Mouse (Mus musculus): ENCODE results near the gene Faf1. TPM values are rescaled to one million over a fixed set of nuclear protein-coding genes. Genes with fewer than 3 reads are reported as not detected.

Faf1 gene
- polyA plus RNA-seq, 1 experiment from 2014 or later = 17.9 TPM

DNA sequence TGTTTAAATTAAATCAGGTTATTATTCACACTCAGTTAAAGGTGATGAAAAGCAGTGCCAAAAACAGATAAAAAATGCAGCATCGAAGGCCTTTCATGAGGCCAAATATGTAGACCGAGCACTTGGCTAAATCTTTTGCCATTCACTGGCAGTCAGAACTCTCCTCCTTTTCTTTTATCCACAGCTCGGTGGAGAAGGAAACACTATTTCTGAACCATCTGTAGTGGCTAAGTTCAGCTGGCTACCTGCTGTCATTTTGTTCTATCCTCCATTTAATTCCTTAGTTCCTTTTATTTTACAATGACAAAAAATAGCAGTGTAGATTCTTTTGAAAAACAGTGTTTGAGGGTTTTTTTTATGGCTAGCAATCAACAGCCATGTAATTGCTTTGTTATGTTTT is 186.6 kb downstream of the Faf1 start:
- Histone ChIP-seq H3K9ac (replicated peaks; ENCODE audit: low read depth) (no peak overlapping the region), H3K27me3 (replicated peaks; ENCODE audit: insufficient read depth, low read length) (no peaks in the 10 kb centered on the region), H3K27ac (ENCODE audit: low read length) (no peak overlapping the region), H3K4me1 (ENCODE audit: insufficient read depth, low read depth, low read length) (no peaks in the 10 kb centered on the region), H3K9me3 (ENCODE audit: low read length) (no peaks in the 10 kb centered on the region), H3K36me3 (ENCODE audit: insufficient read depth, low read length) (no peaks in the 10 kb centered on the region), H3K4me2 (replicated peaks; ENCODE audit: low read depth, low read length) (no peak overlapping the region), H3K4me3 (ENCODE audit: low read depth, low read length) (no peak overlapping the region)
- ATAC-seq = no peak
- DNase-seq (ENCODE audit: low spot score) = no peak
- TF ChIP-seq CTCF (IDR thresholded peaks at IDR 0.05) (no peak), EP300 (IDR thresholded peaks at IDR 0.05) (no peak)
- 87% methylated on average over 3 of the region's 3 CpGs for WGBS

DNA sequence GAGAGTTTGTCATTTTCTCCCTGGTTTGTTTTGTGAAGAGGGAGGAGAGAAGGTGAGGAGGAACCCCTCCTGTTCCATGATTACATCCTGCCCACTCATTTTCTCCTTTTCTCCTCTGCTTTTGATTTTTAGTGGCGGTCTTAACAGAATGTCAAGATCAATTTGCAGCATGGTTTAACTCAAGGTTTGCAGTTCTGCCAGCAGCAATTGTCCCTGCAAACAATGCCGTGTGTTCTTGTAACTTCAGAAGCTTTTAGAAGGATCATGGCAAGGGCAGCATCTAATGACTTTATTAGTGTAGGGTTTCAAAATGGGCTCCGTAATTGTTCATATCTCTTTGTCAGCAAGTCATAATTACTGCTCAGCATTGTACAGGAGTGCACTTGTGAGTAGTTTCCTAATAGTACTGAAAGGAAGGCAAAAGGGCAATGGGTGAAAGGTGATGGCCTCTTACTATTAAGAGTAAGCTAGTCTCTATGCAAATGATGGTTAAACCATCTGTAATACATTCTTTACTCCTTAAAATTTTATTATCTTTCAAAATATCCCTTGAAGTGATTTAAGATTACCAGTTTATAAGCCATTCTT is 192.6 kb downstream of the Faf1 start:
- no peaks in the 10 kb centered on the region for H3K27me3 ChIP-seq (replicated peaks; ENCODE audit: insufficient read depth, low read length)
- DNase-seq (ENCODE audit: low spot score) (no peak), ATAC-seq (no peak)
- TF ChIP-seq EP300 (IDR thresholded peaks at IDR 0.05) (no peak), CTCF (IDR thresholded peaks at IDR 0.05) (no peak)
- no peak overlapping the region for H3K27ac ChIP-seq (ENCODE audit: low read length)
- H3K4me3 ChIP-seq (ENCODE audit: low read depth, low read length) = no peak overlapping the region
- H3K36me3 ChIP-seq (ENCODE audit: insufficient read depth, low read length) = no peaks in the 10 kb centered on the region
- 92% methylated on average over 3 of the region's 3 CpGs for WGBS
- no peaks in the 10 kb centered on the region for H3K4me1 ChIP-seq (ENCODE audit: insufficient read depth, low read depth, low read length)
- no peak overlapping the region for H3K4me2 ChIP-seq (replicated peaks; ENCODE audit: low read depth, low read length)
- no peaks in the 10 kb centered on the region for H3K9me3 ChIP-seq (ENCODE audit: low read length)
- no peak overlapping the region for H3K9ac ChIP-seq (replicated peaks; ENCODE audit: low read depth)

DNA sequence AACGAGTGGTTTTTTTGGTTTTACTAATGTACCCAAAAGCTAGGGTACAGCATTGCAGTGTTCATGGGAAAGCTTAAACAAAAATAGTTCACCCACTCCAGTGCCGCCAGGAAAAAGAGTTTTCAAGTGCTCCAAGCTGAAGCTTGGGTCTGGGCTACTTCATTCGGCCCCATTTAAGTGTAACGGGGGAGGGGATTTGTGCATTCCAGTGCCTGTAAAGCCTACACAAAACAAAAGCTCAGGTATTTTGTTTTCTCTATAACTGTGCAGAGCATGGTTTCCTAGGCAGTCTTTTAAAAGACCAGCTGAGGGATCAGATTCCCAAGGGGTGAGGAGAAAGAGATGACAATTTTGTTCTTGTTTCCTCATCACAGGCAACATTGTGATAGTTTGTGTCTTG is 207.9 kb downstream of the Faf1 start:
- 58% methylated on average over 4 of the region's 4 CpGs for WGBS
- no peak overlapping the region for H3K9ac ChIP-seq (replicated peaks; ENCODE audit: low read depth)
- no peak overlapping the region for H3K4me2 ChIP-seq (replicated peaks; ENCODE audit: low read depth, low read length)
- H3K36me3 ChIP-seq (ENCODE audit: insufficient read depth, low read length) = no peaks in the 10 kb centered on the region
- H3K27me3 ChIP-seq (replicated peaks; ENCODE audit: insufficient read depth, low read length) = no peaks in the 10 kb centered on the region
- no peaks in the 10 kb centered on the region for H3K4me1 ChIP-seq (ENCODE audit: insufficient read depth, low read depth, low read length)
- H3K9me3 ChIP-seq (ENCODE audit: low read length) = no peaks in the 10 kb centered on the region
- no peak for ATAC-seq
- TF ChIP-seq EP300 (IDR thresholded peaks at IDR 0.05) (no peak), CTCF (IDR thresholded peaks at IDR 0.05) (no peak)
- no peak overlapping the region for H3K4me3 ChIP-seq (ENCODE audit: low read depth, low read length)
- no peak for DNase-seq (ENCODE audit: low spot score)
- H3K27ac ChIP-seq (ENCODE audit: low read length) = no peak overlapping the region

- TF ChIP-seq CTCF (IDR thresholded peaks at IDR 0.05) = no peak
- no peak for TF ChIP-seq EP300 (IDR thresholded peaks at IDR 0.05)
- ATAC-seq (no peak), DNase-seq (ENCODE audit: low spot score) (no peak)
- Histone ChIP-seq H3K4me1 (ENCODE audit: insufficient read depth, low read depth, low read length) (no peaks in the 10 kb centered on the region), H3K27ac (ENCODE audit: low read length) (no peak overlapping the region), H3K9ac (replicated peaks; ENCODE audit: low read depth) (no peak overlapping the region), H3K27me3 (replicated peaks; ENCODE audit: insufficient read depth, low read length) (no peaks in the 10 kb centered on the region), H3K36me3 (ENCODE audit: insufficient read depth, low read length) (no peaks in the 10 kb centered on the region; the same call in 1 of the 2 replicates), H3K4me3 (ENCODE audit: low read depth, low read length) (no peak overlapping the region), H3K4me2 (replicated peaks; ENCODE audit: low read depth, low read length) (no peak overlapping the region), H3K9me3 (ENCODE audit: low read length) (no peaks in the 10 kb centered on the region)
- 79% methylated on average over 6 of the region's 6 CpGs for WGBS
Measured at GRCm38 (mm10) chr4:109887856-109888357, 211.5 kb downstream of the Faf1 start.

DNA sequence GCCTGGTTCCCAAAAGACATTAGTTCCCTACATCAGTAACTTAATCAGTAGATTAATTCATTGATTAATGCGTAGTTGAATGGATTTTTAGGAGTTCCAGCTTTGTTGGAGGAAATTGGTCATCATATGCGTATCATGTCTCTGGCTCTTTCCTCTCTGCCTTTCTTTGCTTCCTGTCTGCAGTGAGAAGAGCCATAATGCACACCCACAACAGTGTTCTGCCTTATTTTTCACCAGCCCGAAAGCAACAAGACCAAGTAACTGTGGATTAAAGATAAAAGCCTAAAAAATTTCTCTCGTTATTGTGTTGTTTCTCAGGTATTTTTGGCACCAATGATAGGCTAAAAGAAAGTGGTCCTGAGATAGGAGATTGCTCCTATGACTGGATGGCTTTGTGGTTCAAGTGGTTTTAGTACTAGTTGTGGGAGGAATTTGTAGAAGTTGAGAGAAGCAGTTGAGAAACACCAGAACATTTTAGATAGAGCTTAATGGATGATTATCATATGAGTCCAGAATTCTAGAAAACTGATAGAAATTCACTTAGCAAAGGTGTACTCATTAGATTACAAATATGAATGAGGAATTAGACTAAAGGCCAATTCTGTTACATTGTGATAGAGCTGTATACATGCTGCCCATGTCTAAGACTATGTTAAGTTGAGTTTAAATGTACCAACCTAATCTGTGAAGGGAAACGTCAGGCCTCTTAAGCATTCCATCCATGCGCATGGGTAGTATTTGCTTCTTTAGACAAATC is 221.6 kb downstream of the Faf1 start:
- no peak for DNase-seq (ENCODE audit: low spot score)
- Histone ChIP-seq H3K27me3 (replicated peaks; ENCODE audit: insufficient read depth, low read length) (no peaks in the 10 kb centered on the region), H3K27ac (ENCODE audit: low read length) (no peak overlapping the region), H3K9me3 (ENCODE audit: low read length) (no peaks in the 10 kb centered on the region), H3K4me2 (replicated peaks; ENCODE audit: low read depth, low read length) (no peak overlapping the region), H3K36me3 (ENCODE audit: insufficient read depth, low read length) (no peaks in the 10 kb centered on the region), H3K4me1 (ENCODE audit: insufficient read depth, low read depth, low read length) (no peaks in the 10 kb centered on the region), H3K9ac (replicated peaks; ENCODE audit: low read depth) (no peak overlapping the region), H3K4me3 (ENCODE audit: low read depth, low read length) (no peak overlapping the region)
- ATAC-seq = no peak
- WGBS = 90% methylated on average over 6 of the region's 6 CpGs
- TF ChIP-seq CTCF (IDR thresholded peaks at IDR 0.05) = no peak
- TF ChIP-seq EP300 (IDR thresholded peaks at IDR 0.05) = no peak

GRCm38 (mm10) chr4:109901076-109901475 is 224.7 kb downstream of the Faf1 start:
- Histone ChIP-seq H3K4me3 (ENCODE audit: low read depth, low read length) (no peak overlapping the region), H3K9me3 (ENCODE audit: low read length) (no peaks in the 10 kb centered on the region), H3K4me1 (ENCODE audit: insufficient read depth, low read depth, low read length) (no peaks in the 10 kb centered on the region), H3K9ac (replicated peaks; ENCODE audit: low read depth) (no peak overlapping the region), H3K36me3 (ENCODE audit: insufficient read depth, low read length) (no peaks in the 10 kb centered on the region), H3K27ac (ENCODE audit: low read length) (no peak overlapping the region), H3K4me2 (replicated peaks; ENCODE audit: low read depth, low read length) (no peak overlapping the region), H3K27me3 (replicated peaks; ENCODE audit: insufficient read depth, low read length) (no peaks in the 10 kb centered on the region)
- no peak for ATAC-seq
- 54% methylated on average over 2 of the region's 2 CpGs for WGBS
- no peak for TF ChIP-seq CTCF (IDR thresholded peaks at IDR 0.05)
- TF ChIP-seq EP300 (IDR thresholded peaks at IDR 0.05) = no peak
- DNase-seq (ENCODE audit: low spot score) = no peak

Data from lung, postnatal 0 days (tissue).